Mouse (Mus musculus) G1E (cell line): ENCODE data around the gene Ocm.
A peak's percentile ranks its signal among the peaks of the same experiment; 100 is the strongest.

Experiments
- CTCF ChIP-seq: IDR thresholded peaks from 2 replicates; pipeline ENCODE4 v1.5.1; 2012; ENCODE audit warnings: low read depth, low read length, inconsistent platforms, mixed read lengths
- POLR2AphosphoS5 ChIP-seq: IDR thresholded peaks from 2 replicates; pipeline ENCODE4 v1.6.1; 2012; ENCODE audit warnings: low read depth, low read length, inconsistent platforms; ENCODE audit not compliant: insufficient replicate concordance

- peak; percentile 86 for TF ChIP-seq CTCF
- TF ChIP-seq POLR2AphosphoS5, result no peak
Measured at GRCm38 (mm10) chr5:144040720-144041364, 14.4 kb upstream of the Ocm start.
